Mouse (Mus musculus) C2C12 (cell line): ENCODE data around the gene Ttll8.

ENCODE experiments used
- MAX ChIP-seq: IDR thresholded peaks from one replicate; pipeline ENCODE4 v1.6.1; 2011; ENCODE audit warnings: mild to moderate bottlenecking, control low read depth
- MYOG ChIP-seq: IDR thresholded peaks from one replicate; pipeline ENCODE4 v1.6.1; 2011; ENCODE audit not compliant: control insufficient read depth, insufficient read length; ENCODE audit errors: extremely low read depth

GRCm38 (mm10) chr15:88999124-88999523 lies 44.9 kb upstream of the Ttll8 start:
- TF ChIP-seq MYOG (no peak), MAX (no peak)
